Mouse (Mus musculus): ENCODE data around the gene Vmn2r67. TPM values are rescaled to one million over a fixed set of nuclear protein-coding genes. Genes with fewer than 3 reads are reported as not detected.

The Vmn2r67 gene
- total RNA-seq (2023; ENCODE audit: inconsistent age) = not detected in 4 replicates

GRCm38 (mm10) chr7:85155898-85156297, at the start of gene Vmn2r67:
Vmn2r67 (minus strand) TSS chr7:85155998.

Other genes starting within 250 kb of the Vmn2r67 start
- not detected in 4 replicates for gene Vmn2r65, start 191.9 kb downstream of the Vmn2r67 start, total RNA-seq (2023; ENCODE audit: inconsistent age)
- gene Vmn2r66, start 143.7 kb downstream of the Vmn2r67 start, total RNA-seq (2023; ENCODE audit: inconsistent age) = not detected in 4 replicates
- gene Vmn2r68, start 81.8 kb upstream of the Vmn2r67 start, total RNA-seq (2023; ENCODE audit: inconsistent age) = not detected in 4 replicates